Mouse (Mus musculus) stomach, embryonic 16.5 days (tissue): ENCODE measurements around the gene Htra3. TPM values are rescaled to one million over a fixed set of nuclear protein-coding genes. Genes with fewer than 3 reads are reported as not detected.
A peak's percentile ranks its signal among the peaks of the same experiment; 100 is the strongest.

ENCODE experiments used
- ATAC-seq: fragments of 200-750 bp; cut with Nextera tagmentation; 2 replicates; pipeline ENCODE4 v1.8.0; 2017; ENCODE audit warnings: moderate number of reproducible peaks, moderate TSS enrichment; ENCODE audit not compliant: insufficient read depth, low FRiP score
- H3K27ac ChIP-seq: fragments of 300-500 bp; sonication (generic); 2 replicates; pipeline ENCODE4 v1.5.1; 2014; ENCODE audit warnings: low read length
- H3K27me3 ChIP-seq: fragments of 300-500 bp; sonication (generic); 2 replicates; pipeline ENCODE4 v1.6.1; 2014; ENCODE audit warnings: low read length, control low read depth, mixed read lengths; ENCODE audit not compliant: control insufficient read depth, insufficient read depth
- H3K36me3 ChIP-seq: fragments of 300-500 bp; sonication (generic); 2 replicates; pipeline ENCODE4 v1.6.1; 2014; ENCODE audit warnings: low read length; ENCODE audit not compliant: control insufficient read depth, insufficient read depth
- H3K4me1 ChIP-seq: fragments of 300-500 bp; sonication (generic); 2 replicates; pipeline ENCODE4 v1.6.1; 2014; ENCODE audit warnings: low read length, control low read depth, mixed read lengths; ENCODE audit not compliant: control insufficient read depth, insufficient read depth
- H3K4me2 ChIP-seq: fragments of 300-500 bp; sonication (generic); 2 replicates; pipeline ENCODE4 v1.6.1; 2014; ENCODE audit warnings: low read depth, low read length, mixed read lengths
- H3K4me3 ChIP-seq: fragments of 300-500 bp; sonication (generic); replicated peaks from 2 replicates; pipeline ENCODE4 v1.5.1; 2014; ENCODE audit warnings: mild to moderate bottlenecking, low read length
- H3K9ac ChIP-seq: fragments of 300-500 bp; sonication (generic); 2 replicates; pipeline ENCODE4 v1.6.1; 2014; ENCODE audit warnings: low read length
- H3K9me3 ChIP-seq: fragments of 300-500 bp; sonication (generic); replicated peaks from 2 replicates; pipeline ENCODE4 v1.6.1; 2016; ENCODE audit warnings: low read length, control low read depth; ENCODE audit not compliant: control insufficient read depth
- WGBS: fragments of 180-500 bp; shearing (Covaris S2); extraction: QIAGEN DNeasy Blood & Tissue Kit; methylation state at CpG from one replicate; pipeline ENCODE4 v1.1.7; 2014; 5-methylcytosine and 5-hydroxymethylcytosine counted together
- polyA plus RNA-seq: library from polyadenylated mRNA; unstranded; fragments of >200 nt; fragmentation: Nextera tagmentation; extraction: Ambion mirVana; gene quantifications from 2 replicates; pipeline ENCODE4 v1.2.1, GENCODE M21; 2015

The Htra3 gene
- polyA plus RNA-seq, 1 experiment from 2014 or later, result 67.7 TPM

GRCm38 (mm10) chr5:35672581-35672980 is 7.0 kb downstream of the Htra3 start:
- peak overlapping the region; percentile 19; the same call in 1 of the 2 replicates for H3K4me2 ChIP-seq
- H3K27ac ChIP-seq, result peak overlapping the region; percentile 91
- peak overlapping the region; percentile 58 for H3K9ac ChIP-seq
- H3K9me3 ChIP-seq, result no peaks in the 10 kb centered on the region
- H3K36me3 ChIP-seq, result no peaks in the 10 kb centered on the region
- H3K4me3 ChIP-seq, result no peak overlapping the region
- 64% methylated on average over 1 of the region's 1 CpGs for WGBS
- ATAC-seq, result no peak
- H3K4me1 ChIP-seq, result peaks cover 68% of the 10 kb centered on the region
- H3K27me3 ChIP-seq, result 0 out of 2 replicates have a peak, but pooled peaks cover under 1% of the 10 kb centered on the region

GRCm38 (mm10) chr5:35671474-35671891 is 8.1 kb downstream of the Htra3 start:
- ATAC-seq, result peak; percentile 16; the same call in 1 of the 2 replicates
- Histone ChIP-seq H3K4me1 (peaks cover 65% of the 10 kb centered on the region), H3K27me3 (no peaks in the 10 kb centered on the region), H3K4me3 (no peak overlapping the region), H3K9ac (peak overlapping the region; percentile 49), H3K4me2 (no peak overlapping the region; the same call in 1 of the 2 replicates), H3K27ac (peak overlapping the region; percentile 84), H3K36me3 (no peaks in the 10 kb centered on the region), H3K9me3 (no peaks in the 10 kb centered on the region)
- WGBS, result 47% methylated on average over 9 of the region's 9 CpGs

GRCm38 (mm10) chr5:35670412-35670801 is 9.2 kb downstream of the Htra3 start:
- no peaks in the 10 kb centered on the region for H3K27me3 ChIP-seq
- peak overlapping the region; percentile 84 for H3K27ac ChIP-seq
- no peaks in the 10 kb centered on the region for H3K36me3 ChIP-seq
- H3K9ac ChIP-seq, result peak overlapping the region; percentile 51
- H3K4me2 ChIP-seq, result 0 out of 2 replicates have a peak overlapping the region, but pooled peaks have one; percentile 1
- peaks cover 57% of the 10 kb centered on the region for H3K4me1 ChIP-seq
- 35% methylated on average over 6 of the region's 6 CpGs for WGBS
- no peak overlapping the region for H3K4me3 ChIP-seq
- ATAC-seq, result no peak
- H3K9me3 ChIP-seq, result no peaks in the 10 kb centered on the region

GRCm38 (mm10) chr5:35669747-35670411 is 9.7 kb downstream of the Htra3 start:
- Histone ChIP-seq H3K9ac (peak overlapping the region; percentile 51), H3K27ac (peak overlapping the region; percentile 84), H3K36me3 (no peaks in the 10 kb centered on the region), H3K4me1 (peaks cover 57% of the 10 kb centered on the region), H3K9me3 (no peaks in the 10 kb centered on the region), H3K4me2 (0 out of 2 replicates have a peak overlapping the region, but pooled peaks have one; percentile 1), H3K27me3 (no peaks in the 10 kb centered on the region), H3K4me3 (no peak overlapping the region)
- ATAC-seq, result no peak
- WGBS, result 30% methylated on average over 11 of the region's 11 CpGs

GRCm38 (mm10) chr5:35666152-35666551 is 13.4 kb downstream of the Htra3 start:
- no peak overlapping the region for H3K27ac ChIP-seq
- H3K9me3 ChIP-seq, result no peaks in the 10 kb centered on the region
- no peak overlapping the region for H3K4me3 ChIP-seq
- no peak overlapping the region for H3K4me2 ChIP-seq
- no peak for ATAC-seq
- no peaks in the 10 kb centered on the region for H3K27me3 ChIP-seq
- no peaks in the 10 kb centered on the region for H3K36me3 ChIP-seq
- no peak overlapping the region for H3K9ac ChIP-seq
- 86% methylated on average over 7 of the region's 7 CpGs for WGBS
- peaks cover 21% of the 10 kb centered on the region for H3K4me1 ChIP-seq

GRCm38 (mm10) chr5:35662021-35662545 is 17.5 kb downstream of the Htra3 start:
- H3K9ac ChIP-seq, result no peak overlapping the region
- no peaks in the 10 kb centered on the region for H3K27me3 ChIP-seq
- ATAC-seq, result no peak; the same call in 1 of the 2 replicates
- H3K36me3 ChIP-seq, result no peaks in the 10 kb centered on the region
- no peak overlapping the region for H3K4me3 ChIP-seq
- H3K4me1 ChIP-seq, result no peaks in the 10 kb centered on the region
- H3K4me2 ChIP-seq, result no peak overlapping the region
- WGBS, result 76% methylated on average over 9 of the region's 9 CpGs
- H3K27ac ChIP-seq, result no peak overlapping the region
- H3K9me3 ChIP-seq, result no peaks in the 10 kb centered on the region

GRCm38 (mm10) chr5:35661210-35661609 is 18.4 kb downstream of the Htra3 start:
- Histone ChIP-seq H3K9ac (no peak overlapping the region), H3K36me3 (no peaks in the 10 kb centered on the region), H3K27ac (no peak overlapping the region), H3K4me2 (no peak overlapping the region), H3K9me3 (no peaks in the 10 kb centered on the region), H3K4me3 (no peak overlapping the region), H3K27me3 (no peaks in the 10 kb centered on the region), H3K4me1 (no peaks in the 10 kb centered on the region)
- ATAC-seq, result no peak
- 62% methylated on average over 6 of the region's 6 CpGs for WGBS

- Histone ChIP-seq H3K36me3 (no peaks in the 10 kb centered on the region), H3K9me3 (no peaks in the 10 kb centered on the region), H3K4me2 (no peak overlapping the region), H3K27ac (no peak overlapping the region), H3K4me1 (no peaks in the 10 kb centered on the region), H3K9ac (no peak overlapping the region), H3K4me3 (no peak overlapping the region), H3K27me3 (no peaks in the 10 kb centered on the region)
- no peak for ATAC-seq
- 62% methylated on average over 3 of the region's 3 CpGs for WGBS
Measured at GRCm38 (mm10) chr5:35659503-35659902, 20.1 kb downstream of the Htra3 start.

- no peaks in the 10 kb centered on the region for H3K9me3 ChIP-seq
- H3K9ac ChIP-seq, result no peak overlapping the region
- 87% methylated on average over 10 of the region's 10 CpGs for WGBS
- no peak overlapping the region for H3K4me3 ChIP-seq
- H3K4me2 ChIP-seq, result no peak overlapping the region
- H3K36me3 ChIP-seq, result no peaks in the 10 kb centered on the region
- no peaks in the 10 kb centered on the region for H3K4me1 ChIP-seq
- no peak for ATAC-seq
- no peaks in the 10 kb centered on the region for H3K27me3 ChIP-seq
- no peak overlapping the region for H3K27ac ChIP-seq
Measured at GRCm38 (mm10) chr5:35655753-35656485, 23.7 kb downstream of the Htra3 start.
